Mouse (Mus musculus): Measurements from ENCODE around the gene Slc30a7.

DNA sequence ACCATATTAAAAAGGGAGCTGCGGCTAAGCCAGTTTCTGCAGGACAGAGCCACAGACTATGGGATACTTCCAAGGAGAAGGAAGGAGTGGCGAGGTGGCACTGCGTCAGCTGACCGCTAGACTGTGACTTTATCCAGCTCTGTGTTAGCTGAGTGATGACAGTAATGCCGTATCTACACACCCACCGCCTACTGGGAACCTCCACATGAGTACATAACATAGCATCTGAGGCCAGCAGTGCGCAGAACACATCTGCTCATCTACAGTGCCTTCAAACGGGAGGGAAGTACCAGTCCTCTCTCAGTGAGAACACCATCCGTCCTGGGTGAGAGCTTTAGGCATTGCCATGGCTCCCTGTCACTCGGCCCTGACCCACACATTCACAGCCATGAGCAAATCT lies 32.2 kb downstream of the Slc30a7 start:
- TF ChIP-seq CTCF (IDR thresholded peaks at IDR 0.05) (no peak), POLR2A (IDR thresholded peaks at IDR 0.05; ENCODE audit: insufficient read depth, low read depth, low read length) (no peak), EP300 (IDR thresholded peaks at IDR 0.05; ENCODE audit: insufficient read depth, low read depth, low read length) (no peak)
